Mouse (Mus musculus) mouse embryonic stem cell (cell line): ENCODE data around the gene Gm7735.
"Not testable (repeated sequence)": the region's sequence is repeated elsewhere in the genome, so short reads cannot be mapped to it uniquely, and the experiment has no call there.

ENCODE experiments used
- in situ Hi-C, 2 experiments: fragments of 300-500 bp; cut with MboI; formaldehyde crosslinking; loops; 1 replicate in 1 of 2; 3 replicates in 1 of 2; pipeline ENCODE4 v1.14.3; 2019 to 2020; ENCODE audit warnings: low sequenced_read_pairs in 2 of 2, low pct_unique_long_range_greater_than_20kb in 1 of 2, mixed read lengths in 1 of 2; ENCODE audit not compliant: unreplicated experiment in 1 of 2

Gm7735 gene

GRCm38 (mm10) chr16:89169190-89169589 is at the start of gene Gm7735:
TSS of gene Gm7735 (plus strand) at chr16:89169490.
- in situ Hi-C loops, result not testable (repeated sequence)

DNA sequence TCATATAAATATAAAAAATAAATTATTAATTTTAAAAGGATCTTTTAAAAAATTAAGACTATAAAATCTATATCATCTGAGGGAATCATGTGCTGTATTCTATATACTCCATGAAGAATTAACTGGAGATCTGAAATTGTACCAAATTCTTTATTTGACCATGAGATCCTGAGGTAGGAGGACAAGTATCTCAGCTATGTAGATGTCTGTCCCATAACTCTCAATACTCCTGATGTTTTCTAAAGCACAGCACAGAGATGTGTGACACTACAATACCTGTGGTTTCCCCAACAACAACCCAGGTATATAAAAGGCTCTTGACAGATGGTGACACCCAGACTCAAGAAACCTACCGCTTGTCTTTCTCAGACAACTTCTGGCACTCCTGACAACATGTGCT is 28.7 kb upstream of the Gm7735 start, which contains the start of gene Gm6358:
Gene Gm6358 (plus strand): TSS at position 301 of the 400 bp plus-strand sequence.
- in situ Hi-C loops, result no loop called here

DNA sequence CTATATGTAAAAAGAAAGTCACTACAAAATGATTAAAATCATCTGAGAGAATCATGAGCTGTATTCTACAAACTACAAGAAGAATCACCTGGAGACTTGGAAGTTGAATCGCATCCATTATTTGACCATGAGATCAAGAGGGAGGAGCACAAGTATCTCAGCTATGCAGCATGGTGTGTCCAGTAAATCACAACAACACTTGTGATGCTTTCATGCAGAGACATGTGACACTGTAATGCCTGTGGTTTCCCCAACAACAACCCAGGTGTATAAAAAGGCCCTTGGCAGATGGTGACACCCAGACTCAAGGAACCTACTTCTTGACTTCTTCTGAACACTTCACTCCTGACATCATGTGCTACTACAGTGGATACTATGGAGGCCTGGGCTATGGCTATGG is 18.5 kb upstream of the Gm7735 start, which contains the start of gene Gm10061:
Gene Gm10061 (plus strand): TSS at position 301 of the 400 bp plus-strand sequence.
- in situ Hi-C loops, result no loop called here

- in situ Hi-C loops, result no loop called here
These were observed 11.6 kb upstream of the Gm7735 start, which contains the start of gene Gm9789 for GRCm38 (mm10) chr16:89157652-89158051. TSS of gene Gm9789 (plus strand) at chr16:89157952.

DNA sequence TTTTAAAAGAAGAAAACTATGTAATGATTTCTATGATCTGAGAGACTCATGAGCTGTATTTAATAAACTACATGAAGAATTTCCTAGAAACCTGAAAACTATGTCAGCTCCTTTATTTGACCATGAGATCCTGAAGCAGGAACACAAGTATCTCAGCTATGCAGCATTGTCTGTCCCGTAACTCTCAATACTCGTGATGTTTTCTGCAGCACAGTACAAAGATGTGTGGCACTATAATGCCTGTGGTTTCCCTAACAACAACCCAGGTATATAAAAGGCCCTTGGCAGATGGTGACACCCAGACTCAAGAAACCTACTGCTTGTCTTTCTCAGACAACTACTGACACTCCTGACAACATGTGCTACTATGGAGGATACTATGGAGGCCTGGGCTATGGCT is 5.1 kb downstream of the Gm7735 start, which contains the start of gene 1110057P08Rik:
Gene 1110057P08Rik (plus strand): TSS at position 301 of the 400 bp plus-strand sequence.
- in situ Hi-C loops, result no loop called here

DNA sequence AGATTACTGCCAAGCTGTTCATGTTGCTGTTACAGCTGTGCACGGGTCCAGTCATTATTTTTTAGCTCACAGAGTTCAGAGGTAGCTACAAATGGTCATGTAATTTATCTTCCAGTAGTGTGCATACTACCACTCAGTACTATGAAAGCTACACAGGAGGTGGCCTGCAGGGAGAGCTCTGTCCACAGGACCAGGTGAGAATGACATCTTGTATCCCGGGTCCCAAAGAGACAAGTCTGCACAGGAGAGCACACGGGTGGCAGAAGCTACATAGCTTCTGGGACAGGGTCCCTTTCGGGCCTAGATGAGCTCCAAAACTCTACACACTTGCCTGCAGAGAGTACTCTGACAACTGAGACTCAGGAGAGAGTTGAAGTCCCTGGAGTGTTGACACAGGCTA is 19.3 kb downstream of the Gm7735 start:
- in situ Hi-C loops, result no loop called here

DNA sequence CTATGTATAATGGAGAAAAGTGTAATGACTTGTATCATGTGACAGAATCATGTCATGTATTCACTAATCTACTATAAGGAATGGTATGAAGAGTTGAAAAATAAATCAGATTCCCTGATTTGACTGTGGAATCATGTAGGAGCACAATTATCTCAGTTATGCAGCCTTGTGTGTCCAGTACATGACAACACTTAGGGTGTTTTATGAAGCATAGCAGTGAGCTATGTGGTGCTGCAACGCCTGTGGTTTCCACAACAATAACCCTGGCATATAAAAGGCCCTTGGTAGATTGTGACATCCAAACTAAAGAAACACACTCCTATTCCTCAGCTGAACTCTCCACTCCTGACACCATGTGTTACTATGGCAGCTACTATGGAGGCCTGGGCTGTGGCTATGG is 36.3 kb downstream of the Gm7735 start, which contains the start of gene Krtap20-2:
Gene Krtap20-2 (plus strand): TSS at position 301 of the 400 bp plus-strand sequence.
- in situ Hi-C loops, result no loop called here
